Mouse (Mus musculus) right cerebral cortex, postnatal 25 days (tissue): ENCODE results near the gene Gm20388.

Experiments used
- DNase-seq: peaks from one replicate; pipeline ENCODE4 v3.0.0; 2022

Gm20388 gene

DNA sequence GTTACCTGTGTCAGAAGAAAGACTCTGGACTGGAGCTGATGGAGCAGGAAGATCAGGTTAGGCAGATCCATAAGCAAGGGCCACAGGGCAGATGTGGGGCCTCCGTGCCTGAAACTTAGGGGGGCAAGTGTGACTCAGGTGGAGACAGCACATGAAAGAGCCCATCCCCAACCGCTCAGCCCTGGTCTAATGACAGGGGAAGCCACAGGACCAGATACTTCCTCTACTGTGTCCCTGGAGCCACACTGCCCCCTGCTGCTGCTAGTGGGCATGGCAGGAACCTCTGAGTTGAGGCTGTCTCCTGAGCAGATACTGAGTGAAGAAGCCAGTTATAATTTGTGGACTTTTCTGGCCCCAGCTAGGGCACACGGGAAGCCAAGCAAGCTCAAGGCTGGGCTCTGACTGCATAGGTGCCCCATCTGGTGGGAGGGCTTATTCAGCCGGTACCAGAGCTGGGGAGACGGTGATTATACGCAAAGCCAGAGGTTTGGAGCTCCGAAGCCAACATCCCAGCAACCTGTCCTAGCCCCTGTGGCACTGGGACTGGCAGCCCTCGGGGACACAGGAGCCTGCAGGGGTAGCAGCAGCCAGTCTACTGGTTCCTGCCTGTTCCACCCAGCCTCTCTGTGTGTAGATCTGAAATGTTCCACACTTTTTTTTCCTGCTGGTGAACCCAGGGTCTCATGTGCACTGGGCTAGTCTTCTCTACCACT, 2919.9 kb downstream of the Gm20388 start:
- DNase-seq, result peak; percentile 89

DNA sequence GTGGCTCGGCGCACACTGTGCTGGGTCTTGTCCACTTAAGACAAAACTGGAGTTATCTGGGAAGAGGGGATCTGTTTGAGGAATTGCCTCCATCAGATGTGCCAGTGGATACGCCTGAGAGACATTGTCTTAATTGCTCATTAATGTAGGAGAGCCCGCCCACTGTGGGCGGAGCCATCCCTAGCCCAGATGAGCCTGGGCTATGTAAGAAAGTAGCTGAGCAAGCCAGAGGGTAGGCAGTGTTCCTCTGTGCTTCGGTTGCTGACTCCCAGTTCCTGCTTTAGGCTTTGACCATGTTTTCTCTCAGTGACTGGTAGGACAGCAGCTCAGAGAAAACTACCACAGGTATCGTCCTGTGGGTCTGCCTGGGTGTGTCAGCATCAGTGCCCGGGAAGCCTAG, 2923.8 kb downstream of the Gm20388 start:
- DNase-seq, result no peak

DNA sequence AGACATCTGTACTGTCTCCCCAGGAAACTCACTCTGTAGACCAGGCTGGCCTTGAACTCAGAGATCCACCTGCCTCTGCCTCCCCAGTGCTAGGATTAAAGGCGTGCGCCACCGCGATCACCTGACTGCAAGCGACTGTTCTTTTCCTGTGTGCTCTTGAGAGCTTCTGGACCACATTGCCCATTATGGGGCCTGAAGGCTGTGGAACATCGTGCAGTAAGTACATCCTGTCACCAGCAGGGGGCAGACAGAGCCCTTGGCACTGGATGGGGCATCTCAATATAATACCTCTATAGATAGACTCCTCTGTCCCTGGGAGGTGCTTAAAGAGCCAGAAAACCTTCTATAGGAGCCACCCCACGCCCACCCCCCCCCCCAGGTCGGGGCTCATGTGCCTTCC, 2924.3 kb downstream of the Gm20388 start:
- peak; percentile 66 for DNase-seq

DNA sequence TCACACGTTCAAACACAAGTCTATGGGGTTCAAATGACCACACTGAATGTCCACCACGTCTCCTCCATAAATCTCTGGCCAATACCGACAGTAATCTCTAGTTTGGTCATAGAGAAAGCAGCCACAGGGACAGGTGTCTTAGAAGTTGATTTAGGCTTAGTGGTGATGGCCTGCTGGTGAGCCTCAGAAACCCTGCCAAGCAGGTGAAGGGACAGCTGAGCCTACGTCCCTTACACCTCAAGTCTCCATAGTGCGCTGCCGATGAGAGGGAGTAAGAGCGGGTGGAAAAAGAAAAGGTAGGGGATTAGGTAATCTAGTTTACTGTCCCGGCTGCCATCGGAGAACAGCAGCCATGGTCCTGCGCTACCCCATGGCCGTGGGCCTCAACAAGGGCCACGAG, 2925.6 kb downstream of the Gm20388 start:
- DNase-seq, result no peak

DNA sequence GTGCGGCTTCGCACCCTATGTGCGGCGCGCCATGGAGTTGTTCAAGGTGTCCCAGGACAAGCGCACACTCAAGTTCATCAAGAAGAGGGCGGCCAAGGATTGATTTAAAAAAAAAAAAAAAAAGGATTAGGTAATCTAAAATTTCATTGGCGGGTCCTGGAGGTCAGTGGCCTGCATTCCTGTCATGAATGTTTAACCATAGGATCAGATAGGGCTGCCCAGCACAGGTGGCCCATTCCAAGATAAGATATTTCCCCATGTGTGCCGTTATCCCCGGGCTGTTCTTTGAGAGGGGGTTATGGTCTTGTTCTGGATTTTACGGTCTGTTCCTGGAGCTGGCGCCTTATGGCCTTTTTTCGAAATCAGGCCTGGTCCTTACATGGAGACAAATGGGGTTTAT, 2926.1 kb downstream of the Gm20388 start:
- no peak for DNase-seq

DNA sequence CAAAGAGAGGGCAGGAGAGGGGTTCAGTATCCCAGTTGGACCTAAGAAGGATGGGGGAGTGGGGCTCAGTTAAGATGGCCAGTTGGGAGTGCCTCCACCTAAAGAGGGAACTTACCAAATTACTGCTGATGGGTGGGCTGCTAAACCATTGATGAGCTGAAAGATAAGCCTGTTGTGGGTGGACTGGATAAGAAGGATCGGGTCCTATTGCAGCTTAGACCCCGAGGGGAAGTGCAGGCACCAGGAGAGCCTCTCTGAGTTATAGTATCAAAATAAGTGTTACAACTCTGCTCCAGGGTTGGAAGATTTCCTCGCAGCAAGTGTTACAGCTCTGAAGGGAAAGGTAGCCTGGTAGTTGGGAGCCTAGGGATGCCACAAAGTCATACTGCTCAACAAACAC, 2933.5 kb downstream of the Gm20388 start:
- DNase-seq, result no peak

DNA sequence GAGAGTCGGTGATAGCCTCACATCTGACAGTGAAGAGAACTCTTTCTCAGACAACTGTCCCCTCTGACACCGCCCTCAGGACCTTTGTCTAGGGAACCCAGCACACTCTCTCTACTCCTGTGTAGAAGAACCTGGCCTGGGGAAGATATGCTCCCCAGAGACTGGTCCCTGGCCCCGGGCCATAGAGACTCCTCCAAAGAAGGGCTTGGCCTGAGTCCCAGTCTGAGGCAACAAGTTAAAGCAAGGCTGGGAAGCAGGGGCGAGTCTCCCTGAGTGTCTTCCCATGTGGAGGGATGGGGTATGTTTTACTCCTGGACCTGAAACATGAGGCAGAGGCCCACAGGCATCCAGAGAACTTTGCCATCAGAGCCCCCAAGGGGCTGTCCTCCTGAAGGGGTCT, 2935.0 kb downstream of the Gm20388 start:
- no peak for DNase-seq

DNA sequence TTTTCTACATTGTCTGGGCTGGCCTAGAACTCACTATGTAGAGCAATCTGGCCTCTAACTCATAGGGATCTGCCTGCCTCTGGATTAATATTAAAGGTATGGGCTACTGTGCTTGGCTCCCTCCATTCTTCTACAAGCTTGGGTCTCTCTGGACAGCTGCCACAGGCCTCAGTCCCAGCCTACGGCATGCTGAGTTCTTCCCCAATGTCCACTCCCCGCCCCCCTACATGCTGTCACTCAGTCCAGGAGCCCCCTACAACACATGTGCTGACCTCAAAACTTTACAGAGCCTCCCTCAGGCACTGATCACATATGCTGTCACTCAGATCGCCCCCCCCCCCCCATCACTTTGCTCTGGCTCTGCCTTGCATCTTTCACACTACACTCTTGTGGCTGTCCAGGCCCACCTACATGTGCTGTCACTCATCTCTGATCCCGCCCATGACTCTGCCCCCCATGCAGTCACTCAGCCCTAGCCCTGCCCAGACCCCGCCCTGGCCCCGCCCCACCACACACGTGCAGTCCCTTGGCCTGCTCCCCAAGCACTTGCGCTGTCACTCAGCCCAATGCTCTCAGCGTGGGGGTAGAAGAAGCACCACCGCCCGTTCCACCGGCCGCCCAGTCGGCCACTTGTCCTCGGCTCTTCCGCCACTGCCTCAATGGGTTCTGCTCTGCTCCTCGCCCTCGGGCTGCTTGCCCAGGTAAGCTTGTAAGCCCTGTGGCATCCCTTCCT, 2937.4 kb downstream of the Gm20388 start, which contains the start of gene Cdh15:
Cdh15 (plus strand) TSS at position 138 of the 733 bp plus-strand sequence.
- DNase-seq, result no peak

DNA sequence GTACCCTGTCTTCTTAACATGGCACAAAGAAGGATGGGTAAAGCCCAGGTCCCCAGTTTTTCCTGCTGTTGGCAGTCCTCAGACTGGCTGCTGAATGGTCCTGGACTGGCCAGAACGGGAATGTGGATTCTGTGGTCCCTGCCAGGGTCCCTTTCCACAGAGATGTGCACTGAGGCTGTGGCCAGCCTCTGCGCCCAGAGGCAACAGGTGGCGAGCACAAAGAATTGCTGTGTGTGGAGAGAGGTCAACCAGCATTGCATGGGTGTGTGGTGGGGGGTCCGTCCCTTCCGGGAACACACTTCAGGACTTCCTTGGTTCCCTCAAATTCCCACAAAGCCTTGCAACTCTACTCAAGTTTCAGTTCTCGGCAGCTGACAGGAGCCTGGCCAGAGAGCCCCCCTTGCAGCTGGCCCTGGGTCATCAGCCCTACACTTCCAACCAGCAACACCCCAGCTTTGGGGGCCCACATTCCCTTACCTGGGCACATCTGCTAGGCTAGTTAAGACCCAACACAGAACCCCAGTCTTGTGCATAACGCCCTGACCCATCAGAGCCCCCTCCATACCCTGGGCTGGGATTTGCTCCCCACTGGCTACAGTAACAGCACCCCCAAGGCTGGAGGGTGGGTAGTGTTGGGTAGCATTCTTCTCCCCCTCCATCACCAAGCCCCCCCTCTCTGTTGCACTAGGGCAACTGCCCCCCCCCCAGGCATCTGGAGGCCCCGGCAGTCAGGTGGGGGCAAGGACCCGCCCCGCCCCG, 2938.7 kb downstream of the Gm20388 start:
- no peak for DNase-seq

DNA sequence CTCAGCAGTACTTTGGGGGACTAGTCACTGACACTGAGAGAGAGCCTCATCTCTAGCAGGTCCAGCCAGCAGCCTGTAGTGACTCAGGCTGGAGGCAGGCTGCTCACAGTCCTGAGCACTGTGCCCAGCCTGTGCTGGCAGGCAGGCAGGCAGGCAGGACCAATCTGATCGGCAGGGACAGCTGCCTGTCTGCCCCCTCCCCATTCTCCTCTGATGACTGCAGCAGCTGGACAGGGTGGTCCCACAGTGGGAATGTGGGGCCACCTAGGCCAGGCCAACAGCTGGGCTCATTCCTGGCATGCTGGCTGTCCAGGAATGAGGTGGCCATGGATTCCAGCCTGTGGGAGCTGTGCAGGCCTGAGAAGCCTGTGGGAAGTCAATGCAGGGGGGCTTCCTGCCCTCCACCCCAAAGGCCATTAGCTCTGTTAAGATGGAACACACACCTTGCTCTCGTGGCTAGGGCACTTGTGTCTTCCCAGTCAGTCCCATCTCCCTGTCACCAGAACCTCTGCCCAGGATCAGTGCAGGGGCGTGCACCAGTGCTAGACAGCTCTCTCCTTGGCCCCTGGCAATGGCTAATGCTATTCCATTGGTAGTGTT, 2940.1 kb downstream of the Gm20388 start:
- no peak for DNase-seq

DNA sequence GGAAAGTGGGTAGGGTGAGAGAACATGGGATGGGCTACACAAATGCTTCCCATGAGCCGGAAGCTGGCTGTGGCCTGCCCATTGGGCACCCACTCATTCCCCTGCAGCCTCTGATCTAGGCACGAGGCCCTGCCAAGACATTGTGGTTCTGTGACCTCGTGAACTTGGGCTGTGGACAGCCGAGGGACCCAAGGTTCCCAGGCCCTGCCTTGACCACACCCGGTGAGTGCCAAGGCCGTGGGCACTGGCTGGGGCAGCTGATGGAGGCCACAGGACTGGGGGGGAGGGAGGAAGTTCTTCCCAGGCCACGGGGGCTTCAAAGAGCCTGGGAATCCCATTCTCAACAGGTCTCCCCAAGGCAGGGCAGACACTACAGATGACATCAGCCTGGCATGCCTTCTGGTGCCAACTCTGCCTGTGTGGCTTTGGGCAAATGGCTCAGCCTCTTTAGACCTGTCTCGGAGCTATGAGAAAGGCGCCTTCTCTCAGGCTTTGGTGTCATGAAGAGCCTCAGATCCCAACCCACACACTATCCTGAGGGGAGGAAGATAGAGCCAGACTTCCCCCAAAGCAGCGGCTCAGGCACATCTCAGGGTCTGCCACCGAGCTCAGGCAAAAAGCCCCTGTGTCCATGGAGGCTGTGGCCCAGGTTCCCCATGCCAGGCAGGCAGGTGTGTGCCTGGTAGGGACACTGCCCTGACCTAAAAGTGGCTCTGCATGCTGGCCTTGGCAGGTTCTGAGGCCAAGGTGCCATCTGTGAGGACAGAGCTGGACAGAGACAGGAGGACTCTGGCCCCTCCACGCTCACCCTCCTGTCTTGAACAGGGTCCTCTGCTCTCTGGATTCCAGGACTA, 2941.3 kb downstream of the Gm20388 start:
- no peak for DNase-seq

DNA sequence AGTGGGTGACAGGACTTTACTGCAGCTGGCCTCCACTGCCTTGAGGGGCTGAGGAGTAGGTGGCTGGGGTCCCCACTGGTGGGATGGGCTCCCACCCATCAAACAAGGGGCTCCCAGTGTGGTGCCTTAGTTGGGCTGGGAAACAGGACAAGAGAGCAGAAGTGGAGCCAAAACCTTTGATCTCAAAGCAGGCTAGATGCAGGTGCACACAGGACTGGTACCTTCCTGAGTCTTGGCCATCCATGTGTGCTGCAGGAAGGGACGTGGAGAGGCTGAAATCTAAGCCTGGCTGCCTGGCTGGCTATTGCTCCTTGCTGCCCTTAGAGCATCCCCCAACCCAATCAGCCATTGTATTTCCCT, 2941.9 kb downstream of the Gm20388 start:
- DNase-seq, result no peak

DNA sequence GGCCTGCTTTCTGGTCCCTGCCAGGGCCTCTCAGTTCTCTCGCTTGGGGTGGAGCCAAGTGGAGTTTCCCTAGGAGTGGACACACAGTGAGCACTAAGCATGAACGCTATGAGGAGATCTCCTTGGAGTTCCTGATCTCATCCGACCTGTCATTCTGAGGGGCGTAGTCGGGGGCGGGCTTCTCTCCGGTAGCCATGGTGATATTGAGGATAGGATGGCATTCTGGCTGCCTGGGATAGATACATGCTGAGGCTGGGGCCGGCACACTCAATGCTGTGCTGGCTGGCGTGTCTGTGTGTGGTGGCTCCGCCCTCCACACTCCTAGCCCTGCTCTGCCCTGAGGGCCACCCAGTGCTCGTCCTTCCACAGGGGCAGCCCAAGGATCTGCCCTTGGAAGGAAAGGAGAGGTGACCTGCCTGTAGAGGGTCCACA, 2942.7 kb downstream of the Gm20388 start:
- no peak for DNase-seq

DNA sequence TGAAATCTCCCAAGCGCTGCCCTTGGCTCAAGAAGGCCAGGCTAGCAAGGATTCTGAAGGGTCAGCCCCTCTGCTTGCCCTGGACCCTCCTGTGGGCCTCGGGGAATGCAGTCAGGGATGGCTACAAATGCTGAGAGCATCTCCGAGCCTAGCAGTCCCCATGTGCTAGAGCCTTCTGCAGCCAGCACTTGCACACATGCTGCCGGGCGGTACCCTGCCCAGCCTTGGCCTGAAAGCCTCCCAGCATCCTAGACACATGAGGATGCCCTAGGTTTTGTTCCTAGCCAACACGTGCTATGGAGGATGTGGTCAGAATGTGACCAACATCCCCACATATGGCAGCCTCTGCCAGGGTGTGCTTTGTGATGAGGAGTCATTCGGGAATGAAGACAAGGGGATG, 2943.7 kb downstream of the Gm20388 start:
- no peak for DNase-seq

DNA sequence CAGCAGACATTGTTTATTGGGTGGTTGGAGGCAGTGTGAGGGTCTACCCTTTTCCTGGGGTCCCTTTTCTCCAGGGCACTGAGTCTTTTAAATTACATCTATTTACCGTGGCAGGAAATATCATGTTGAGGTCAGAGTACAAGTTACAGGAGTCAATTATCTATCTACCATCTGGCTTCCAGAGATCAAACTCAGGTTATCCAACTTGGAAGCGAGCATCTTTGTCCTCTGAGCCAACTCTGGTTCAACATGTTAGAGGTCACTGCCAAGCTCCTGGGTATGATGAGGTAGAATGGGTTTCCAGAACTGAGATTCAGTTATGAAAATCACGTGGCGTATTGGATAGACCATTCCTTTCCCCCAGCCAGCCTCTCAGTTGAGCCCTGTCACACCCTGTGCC, 2944.5 kb downstream of the Gm20388 start:
- DNase-seq, result no peak

DNA sequence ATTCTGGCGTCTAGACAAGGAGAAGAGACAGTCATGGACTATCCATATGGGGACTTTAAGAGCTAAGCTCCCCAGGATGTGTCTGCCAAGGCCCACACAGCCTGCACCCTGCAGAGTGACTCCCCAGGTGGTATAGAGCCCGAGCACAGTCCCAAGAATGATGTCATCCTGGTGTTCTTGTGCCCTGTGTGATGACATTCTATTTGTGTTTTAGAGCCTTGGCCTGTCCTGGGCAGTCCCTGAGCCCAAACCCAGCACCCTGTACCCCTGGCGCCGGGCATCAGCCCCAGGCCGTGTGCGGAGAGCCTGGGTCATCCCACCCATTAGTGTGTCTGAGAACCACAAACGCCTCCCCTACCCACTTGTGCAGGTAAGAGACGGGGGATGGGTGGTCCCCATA, 2945.6 kb downstream of the Gm20388 start:
- DNase-seq, result no peak

DNA sequence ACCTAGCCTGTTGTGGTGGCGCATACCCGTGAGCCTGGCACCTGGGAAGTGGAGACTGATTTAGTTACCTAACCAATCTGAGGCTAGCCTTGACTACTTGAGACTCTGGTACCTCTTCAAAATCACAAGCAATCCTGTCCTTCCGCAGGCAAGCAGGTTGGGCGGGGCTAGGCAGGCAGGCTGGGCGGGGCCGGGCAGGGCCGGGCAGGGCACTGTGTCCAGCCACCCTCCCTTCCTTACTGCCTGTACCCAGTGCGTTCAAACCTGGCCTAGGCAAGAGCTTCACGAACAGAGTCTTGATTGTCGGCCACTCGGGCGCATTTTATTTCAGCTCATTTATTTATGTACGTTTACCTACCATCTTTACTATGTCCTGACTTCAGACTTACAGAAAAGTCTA, 2949.2 kb downstream of the Gm20388 start:
- DNase-seq, result no peak

DNA sequence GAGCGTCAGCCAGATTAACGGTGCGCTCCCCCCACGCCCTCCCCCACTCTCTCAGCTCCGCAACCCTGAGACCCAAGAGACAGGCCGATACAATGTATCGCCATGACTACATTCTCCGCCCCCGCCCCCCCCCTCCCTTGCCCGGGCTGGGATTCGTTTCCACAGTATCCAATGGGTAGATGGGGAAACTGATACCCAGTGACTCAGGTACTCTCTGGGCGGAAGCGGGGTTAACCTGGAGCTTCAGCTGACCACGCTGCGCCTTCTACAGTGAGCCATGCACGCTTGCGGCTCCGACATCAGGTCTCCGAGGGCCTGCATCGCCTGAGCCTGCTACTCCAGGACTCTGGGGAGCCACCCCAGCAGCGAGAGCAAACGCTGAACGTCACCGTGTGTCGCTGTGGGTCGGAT, 2954.1 kb downstream of the Gm20388 start:
- no peak for DNase-seq

DNA sequence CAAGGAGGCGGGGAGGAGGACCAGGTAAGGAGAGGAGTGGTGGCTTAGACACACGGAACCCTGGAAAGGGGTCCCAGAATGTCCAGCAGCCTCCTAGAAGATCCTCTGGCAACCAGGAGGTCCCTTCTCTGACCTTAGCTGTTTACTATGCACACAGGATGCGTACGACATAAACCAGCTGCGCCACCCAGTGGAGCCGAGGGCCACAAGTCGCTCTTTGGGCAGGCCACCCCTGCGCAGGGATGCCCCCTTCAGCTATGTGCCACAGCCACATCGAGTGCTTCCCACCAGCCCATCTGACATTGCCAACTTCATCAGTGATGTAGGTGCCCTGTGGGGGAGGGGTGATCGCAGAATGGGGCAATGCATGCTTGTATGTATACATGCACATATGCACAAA, 2954.8 kb downstream of the Gm20388 start:
- no peak for DNase-seq

DNA sequence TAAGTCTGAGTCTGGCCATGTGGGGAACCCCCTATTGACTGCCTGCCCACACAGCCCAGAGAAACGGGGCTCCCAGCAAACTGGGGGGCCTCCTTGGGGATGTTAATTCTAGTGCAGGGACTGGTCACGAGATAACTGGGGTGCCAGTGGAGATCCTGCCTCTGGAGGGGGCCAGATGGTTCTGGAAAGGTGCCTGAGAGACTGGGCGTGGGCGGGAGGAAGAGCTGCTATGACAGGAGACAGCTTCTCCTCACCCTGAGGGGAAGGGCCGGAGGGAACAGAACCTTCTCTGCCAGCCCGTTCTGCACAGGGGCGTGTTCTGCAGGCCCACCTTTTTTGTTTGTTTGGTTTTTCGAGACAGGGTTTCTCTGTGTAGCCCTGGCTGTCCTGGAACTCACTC, 2955.6 kb downstream of the Gm20388 start:
- DNase-seq, result no peak

DNA sequence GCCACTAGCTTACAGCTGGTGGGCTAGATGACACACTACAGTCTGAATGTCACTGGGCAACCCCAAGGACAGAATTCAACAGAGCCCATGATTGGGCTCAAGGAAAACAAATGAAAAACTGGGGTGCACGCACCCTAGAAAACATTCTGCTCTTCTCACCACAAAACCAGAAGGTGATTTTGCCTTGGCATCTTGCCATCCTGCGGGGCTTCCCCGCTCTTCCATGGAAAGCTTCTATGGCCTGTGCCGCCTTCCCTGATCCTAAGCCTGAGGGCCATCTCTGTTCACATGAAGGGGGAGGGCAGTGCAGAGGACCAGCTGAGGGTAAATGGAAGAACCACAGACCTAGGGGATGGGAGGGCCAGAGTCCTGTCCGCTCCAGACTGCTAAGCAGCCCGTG, 2957.3 kb downstream of the Gm20388 start:
- DNase-seq, result no peak

DNA sequence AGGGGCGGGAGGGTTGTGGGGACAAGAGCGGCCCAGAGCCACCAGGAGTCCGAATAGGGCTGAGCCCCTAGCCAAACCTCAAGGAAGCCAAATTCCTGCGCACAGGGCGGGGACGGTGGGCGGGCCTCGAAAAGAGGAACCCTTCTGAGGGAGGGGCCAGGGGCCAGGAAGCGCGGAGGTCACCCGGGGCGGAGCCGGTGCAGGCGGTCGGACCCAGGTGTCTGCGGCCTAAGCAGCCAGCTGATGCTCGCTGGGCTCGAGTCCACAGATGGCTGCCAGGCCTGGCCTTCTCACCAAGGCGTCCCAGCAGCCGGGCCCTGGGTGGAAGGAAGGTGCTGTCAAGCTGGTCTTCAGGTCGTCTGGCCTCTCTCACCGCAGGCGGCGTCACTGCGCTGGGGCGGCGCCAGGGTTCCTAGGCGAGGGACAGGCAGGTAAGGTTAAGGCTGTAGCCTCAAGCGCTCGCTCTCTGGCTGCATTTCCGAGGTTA, 2959.8 kb downstream of the Gm20388 start:
- DNase-seq, result no peak
